Mouse (Mus musculus): ENCODE results near the gene Cxcl17. TPM values are rescaled to one million over a fixed set of nuclear protein-coding genes. Genes with fewer than 3 reads are reported as not detected.

Cxcl17 gene
- total and polyA plus RNA-seq, 3 experiments: not detected

- Histone ChIP-seq H3K27me3 (replicated peaks) (peaks cover 19% of the 10 kb centered on the region), H3K27ac (ENCODE audit: insufficient read depth, low read depth) (no peak overlapping the region), H3K36me3 (replicated peaks in 1 of 2; ENCODE audit: control insufficient read depth in 1 of 2, insufficient read depth in 1 of 2, low read length in 1 of 2) (no peaks in the 10 kb centered on the region), H3K9me3 (replicated peaks; ENCODE audit: low read length) (no peaks in the 10 kb centered on the region), H3K9ac (ENCODE audit: insufficient read depth, low read depth) (no peak overlapping the region), H3K4me1 (ENCODE audit: control insufficient read depth in 1 of 2, insufficient read depth in 2 of 2) (peaks cover 0 to 3% of the 10 kb centered on the region in 2 experiments; a peak in 1 of 4 replicates), H3K79me2 (replicated peaks; ENCODE audit: control insufficient read depth, extremely low read depth, insufficient read depth, poor library complexity, severe bottlenecking) (no peaks in the 10 kb centered on the region), H3K4me3 (replicated peaks in 1 of 3; ENCODE audit: low read depth in 2 of 3, low read length in 2 of 3, poor library complexity in 1 of 3) (no peak overlapping the region), H3K4me2 (ENCODE audit: insufficient read depth, low read depth, poor library complexity, severe bottlenecking) (no peak overlapping the region)
- in situ Hi-C loops (cut with MboI; ENCODE audit: low pct_ligation_motif_present, low pct_unique_long_range_greater_than_20kb, low sequenced_read_pairs) (no loop called here), dilution Hi-C loops (cut with MboI; ENCODE audit: extremely low pct_ligation_motif_present, extremely low pct_unique_long_range_greater_than_20kb, low sequenced_read_pairs) (no loop called here)
- no peak for DNase-seq (ENCODE audit: extremely low read depth)
- TF ChIP-seq MYC (IDR thresholded peaks at IDR 0.05; ENCODE audit: low read depth, low read length) (no peak), GABPA (IDR thresholded peaks at IDR 0.05; ENCODE audit: insufficient replicate concordance, low read depth, low read length) (no peak), TCF12 (IDR thresholded peaks at IDR 0.05; ENCODE audit: low read depth, low read length) (no peak), MEF2A (IDR thresholded peaks at IDR 0.05; ENCODE audit: borderline replicate concordance, low read depth, low read length) (no peak), POLR2AphosphoS2 (IDR thresholded peaks at IDR 0.05; ENCODE audit: low read depth, low read length) (no peak), BHLHE40 (IDR thresholded peaks at IDR 0.05; ENCODE audit: low read depth, low read length) (no peak), ELF1 (IDR thresholded peaks at IDR 0.05; ENCODE audit: low read depth, low read length) (no peak), EP300 (IDR thresholded peaks at IDR 0.05; ENCODE audit: low read length) (no peak), MAFK (IDR thresholded peaks at IDR 0.05; ENCODE audit: insufficient replicate concordance, low read length) (no peak), KAT2A (IDR thresholded peaks at IDR 0.05; ENCODE audit: insufficient replicate concordance, low read length) (no peak), ZNF384 (IDR thresholded peaks at IDR 0.05; ENCODE audit: low read depth, low read length) (no peak), MXI1 (IDR thresholded peaks at IDR 0.05; ENCODE audit: low read depth, low read length) (no peak), POLR2A (IDR thresholded peaks at IDR 0.05; ENCODE audit: low read depth, low read length) (no peak), ZC3H11A (IDR thresholded peaks at IDR 0.05; ENCODE audit: low read depth, low read length) (no peak), IRF4 (IDR thresholded peaks at IDR 0.05; ENCODE audit: low read depth, low read length) (no peak), UBTF (IDR thresholded peaks at IDR 0.05; ENCODE audit: low read depth, low read length) (no peak), RCOR1 (conservative IDR thresholded peaks at IDR 0.05; ENCODE audit: low read depth, low read length) (no peak)
Measured at GRCm38 (mm10) chr7:25358721-25359206, 53.9 kb downstream of the Cxcl17 start.

Other genes starting within 250 kb of the Cxcl17 start
- gene Pou2f2, start 233.2 kb downstream of the Cxcl17 start, total RNA-seq (2012; rRNA removed): 28.2 and 46.1 TPM in 2 replicates
- gene Pou2f2, start 233.2 kb downstream of the Cxcl17 start, total RNA-seq (2014; rRNA removed): 7.3 and 8.9 TPM in 2 replicates
- gene Pou2f2, start 233.2 kb downstream of the Cxcl17 start, polyA plus RNA-seq (2012; ENCODE audit: insufficient read length, low read depth): 72.1 and 102 TPM in 2 replicates
- gene Dedd2, start 192.3 kb downstream of the Cxcl17 start, total RNA-seq (2012; rRNA removed): 11.7 and 12.1 TPM in 2 replicates
- 10.7 and 13.9 TPM in 2 replicates for gene Dedd2, start 192.3 kb downstream of the Cxcl17 start, total RNA-seq (2014; rRNA removed)
- gene Dedd2, start 192.3 kb downstream of the Cxcl17 start, polyA plus RNA-seq (2012; ENCODE audit: insufficient read length, low read depth): 10.2 and 10.6 TPM in 2 replicates
- 6.5 and 7.4 TPM in 2 replicates for gene Zfp526, start 191.5 kb downstream of the Cxcl17 start, total RNA-seq (2012; rRNA removed)
- gene Zfp526, start 191.5 kb downstream of the Cxcl17 start, total RNA-seq (2014; rRNA removed): 2.0 and 2.2 TPM in 2 replicates
- gene Zfp526, start 191.5 kb downstream of the Cxcl17 start, polyA plus RNA-seq (2012; ENCODE audit: insufficient read length, low read depth): 6.5 and 7.0 TPM in 2 replicates
- 47.5 and 55.1 TPM in 2 replicates for gene Gsk3a, start 175.0 kb downstream of the Cxcl17 start, total RNA-seq (2012; rRNA removed)
- gene Gsk3a, start 175.0 kb downstream of the Cxcl17 start, total RNA-seq (2014; rRNA removed): 44.1 and 45.8 TPM in 2 replicates
- gene Gsk3a, start 175.0 kb downstream of the Cxcl17 start, polyA plus RNA-seq (2012; ENCODE audit: insufficient read length, low read depth): 72.2 and 76.1 TPM in 2 replicates
- gene Erf, start 162.1 kb downstream of the Cxcl17 start, total RNA-seq (2012; rRNA removed): 13.0 and 13.2 TPM in 2 replicates
- 6.1 and 7.1 TPM in 2 replicates for gene Erf, start 162.1 kb downstream of the Cxcl17 start, total RNA-seq (2014; rRNA removed)
- 15.2 and 15.4 TPM in 2 replicates for gene Erf, start 162.1 kb downstream of the Cxcl17 start, polyA plus RNA-seq (2012; ENCODE audit: insufficient read length, low read depth)
- 17.5 and 21.7 TPM in 2 replicates for gene Cic, start 145.2 kb downstream of the Cxcl17 start, total RNA-seq (2012; rRNA removed)
- 2.2 and 2.5 TPM in 2 replicates for gene Cic, start 145.2 kb downstream of the Cxcl17 start, total RNA-seq (2014; rRNA removed)
- 31.2 and 34.5 TPM in 2 replicates for gene Cic, start 145.2 kb downstream of the Cxcl17 start, polyA plus RNA-seq (2012; ENCODE audit: insufficient read length, low read depth)
- gene Pafah1b3, start 114.9 kb downstream of the Cxcl17 start, total RNA-seq (2012; rRNA removed): 22.7 and 50.2 TPM in 2 replicates
- 9.7 and 17.6 TPM in 2 replicates for gene Pafah1b3, start 114.9 kb downstream of the Cxcl17 start, total RNA-seq (2014; rRNA removed)
- 5.9 TPM in 2 replicates for gene Pafah1b3, start 114.9 kb downstream of the Cxcl17 start, polyA plus RNA-seq (2012; ENCODE audit: insufficient read length, low read depth)
- not detected in 2 replicates for gene Prr19, start 111.5 kb downstream of the Cxcl17 start, total RNA-seq (2012; rRNA removed)
- not detected in 2 replicates for gene Prr19, start 111.5 kb downstream of the Cxcl17 start, total RNA-seq (2014; rRNA removed)
- not detected in 2 replicates for gene Prr19, start 111.5 kb downstream of the Cxcl17 start, polyA plus RNA-seq (2012; ENCODE audit: insufficient read length, low read depth)
- gene Tmem145, start 106.8 kb downstream of the Cxcl17 start, total RNA-seq (2012; rRNA removed): not detected in 2 replicates
- gene Tmem145, start 106.8 kb downstream of the Cxcl17 start, total RNA-seq (2014; rRNA removed): not detected in 2 replicates
- 0.10 TPM in 1 of 2 replicates, not detected in the other for gene Tmem145, start 106.8 kb downstream of the Cxcl17 start, polyA plus RNA-seq (2012; ENCODE audit: insufficient read length, low read depth)
- 0.92 and 1.7 TPM in 2 replicates for gene Megf8, start 95.7 kb downstream of the Cxcl17 start, total RNA-seq (2012; rRNA removed)
- gene Megf8, start 95.7 kb downstream of the Cxcl17 start, total RNA-seq (2014; rRNA removed): 0.50 and 0.62 TPM in 2 replicates
- gene Megf8, start 95.7 kb downstream of the Cxcl17 start, polyA plus RNA-seq (2012; ENCODE audit: insufficient read length, low read depth): 1.0 and 1.2 TPM in 2 replicates
- gene Cnfn, start 43.2 kb downstream of the Cxcl17 start, total RNA-seq (2012; rRNA removed): not detected in 2 replicates
- not detected in 2 replicates for gene Cnfn, start 43.2 kb downstream of the Cxcl17 start, total RNA-seq (2014; rRNA removed)
- gene Cnfn, start 43.2 kb downstream of the Cxcl17 start, polyA plus RNA-seq (2012; ENCODE audit: insufficient read length, low read depth): not detected in 2 replicates
- gene Lipe, start 14.2 kb downstream of the Cxcl17 start, total RNA-seq (2012; rRNA removed): 2.7 and 3.4 TPM in 2 replicates
- 2.3 and 2.8 TPM in 2 replicates for gene Lipe, start 14.2 kb downstream of the Cxcl17 start, total RNA-seq (2014; rRNA removed)
- gene Lipe, start 14.2 kb downstream of the Cxcl17 start, polyA plus RNA-seq (2012; ENCODE audit: insufficient read length, low read depth): 5.9 and 6.4 TPM in 2 replicates
- gene Ceacam1, start 64.7 kb upstream of the Cxcl17 start, total RNA-seq (2012; rRNA removed): 3.1 TPM in 2 replicates
- gene Ceacam1, start 64.7 kb upstream of the Cxcl17 start, total RNA-seq (2014; rRNA removed): 4.7 and 5.9 TPM in 2 replicates
- 19.2 and 25.1 TPM in 2 replicates for gene Ceacam1, start 64.7 kb upstream of the Cxcl17 start, polyA plus RNA-seq (2012; ENCODE audit: insufficient read length, low read depth)
- 0.08 TPM in 1 of 2 replicates, not detected in the other for gene Ceacam2, start 127.0 kb upstream of the Cxcl17 start, total RNA-seq (2012; rRNA removed)
- not detected in 2 replicates for gene Ceacam2, start 127.0 kb upstream of the Cxcl17 start, total RNA-seq (2014; rRNA removed)
- gene Ceacam2, start 127.0 kb upstream of the Cxcl17 start, polyA plus RNA-seq (2012; ENCODE audit: insufficient read length, low read depth): 0.64 and 0.90 TPM in 2 replicates
- not detected in 2 replicates for gene Erich4, start 203.0 kb upstream of the Cxcl17 start, total RNA-seq (2012; rRNA removed)
- not detected in 2 replicates for gene Erich4, start 203.0 kb upstream of the Cxcl17 start, total RNA-seq (2014; rRNA removed)
- gene Erich4, start 203.0 kb upstream of the Cxcl17 start, polyA plus RNA-seq (2012; ENCODE audit: insufficient read length, low read depth): not detected in 2 replicates
- gene Dmac2, start 206.5 kb upstream of the Cxcl17 start, total RNA-seq (2012; rRNA removed): 18.7 and 21.4 TPM in 2 replicates
- gene Dmac2, start 206.5 kb upstream of the Cxcl17 start, total RNA-seq (2014; rRNA removed): 19.8 and 20.6 TPM in 2 replicates
- gene Dmac2, start 206.5 kb upstream of the Cxcl17 start, polyA plus RNA-seq (2012; ENCODE audit: insufficient read length, low read depth): 35.0 and 35.1 TPM in 2 replicates
- 0.21 TPM in 2 replicates for gene B3gnt8, start 213.8 kb upstream of the Cxcl17 start, total RNA-seq (2012; rRNA removed)
- gene B3gnt8, start 213.8 kb upstream of the Cxcl17 start, total RNA-seq (2014; rRNA removed): not detected in 2 replicates
- gene B3gnt8, start 213.8 kb upstream of the Cxcl17 start, polyA plus RNA-seq (2012; ENCODE audit: insufficient read length, low read depth): 0.24 and 0.29 TPM in 2 replicates
- gene Bckdha, start 246.1 kb upstream of the Cxcl17 start, total RNA-seq (2012; rRNA removed): 14.9 and 19.9 TPM in 2 replicates
- gene Bckdha, start 246.1 kb upstream of the Cxcl17 start, total RNA-seq (2014; rRNA removed): 20.8 and 21.4 TPM in 2 replicates
- 13.4 and 17.2 TPM in 2 replicates for gene Bckdha, start 246.1 kb upstream of the Cxcl17 start, polyA plus RNA-seq (2012; ENCODE audit: insufficient read length, low read depth)
- 105 and 116 TPM in 2 replicates for gene Exosc5, start 246.3 kb upstream of the Cxcl17 start, total RNA-seq (2012; rRNA removed)
- 114 and 123 TPM in 2 replicates for gene Exosc5, start 246.3 kb upstream of the Cxcl17 start, total RNA-seq (2014; rRNA removed)
- 102 and 125 TPM in 2 replicates for gene Exosc5, start 246.3 kb upstream of the Cxcl17 start, polyA plus RNA-seq (2012; ENCODE audit: insufficient read length, low read depth)

All from CH12.LX (cell line).